Mouse (Mus musculus): ENCODE data around the gene Ercc1. TPM values are rescaled to one million over a fixed set of nuclear protein-coding genes. Genes with fewer than 3 reads are reported as not detected.

Gene Ercc1
- 10 to 100 TPM; 29.1 to 29.3 TPM for total RNA-seq (2023)

DNA sequence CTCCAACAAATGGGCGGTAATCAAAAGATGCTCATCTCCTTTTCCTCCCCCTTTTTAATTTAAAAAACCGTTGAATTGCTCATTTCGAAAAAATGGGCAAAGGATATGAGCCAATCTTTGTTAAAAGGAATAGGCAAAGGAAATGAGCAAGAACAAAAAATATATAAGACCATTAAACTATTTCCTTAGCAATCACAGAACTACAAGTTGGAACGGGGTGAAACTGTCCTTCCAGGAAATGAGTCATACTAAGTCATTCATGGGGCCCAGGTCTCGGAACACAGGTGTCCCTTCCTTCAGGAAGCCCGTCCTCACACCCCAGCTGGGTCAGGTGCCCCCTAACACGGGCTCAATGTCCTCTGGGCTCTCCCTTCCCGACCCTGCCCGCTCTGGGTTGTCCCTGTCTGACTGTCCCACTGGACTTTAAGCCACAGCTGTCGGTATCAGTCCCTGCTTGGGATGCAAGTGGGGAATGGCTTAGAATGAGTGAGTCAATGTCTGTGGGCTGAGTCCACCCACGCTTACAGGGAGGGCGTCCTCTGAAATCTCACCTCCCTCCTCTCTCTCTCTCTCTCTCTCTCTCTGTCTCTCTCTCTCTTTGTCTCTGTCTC is at the start of gene Ercc1:
Gene Ercc1 (plus strand): TSS at position 542 of the 611 bp plus-strand sequence.

DNA sequence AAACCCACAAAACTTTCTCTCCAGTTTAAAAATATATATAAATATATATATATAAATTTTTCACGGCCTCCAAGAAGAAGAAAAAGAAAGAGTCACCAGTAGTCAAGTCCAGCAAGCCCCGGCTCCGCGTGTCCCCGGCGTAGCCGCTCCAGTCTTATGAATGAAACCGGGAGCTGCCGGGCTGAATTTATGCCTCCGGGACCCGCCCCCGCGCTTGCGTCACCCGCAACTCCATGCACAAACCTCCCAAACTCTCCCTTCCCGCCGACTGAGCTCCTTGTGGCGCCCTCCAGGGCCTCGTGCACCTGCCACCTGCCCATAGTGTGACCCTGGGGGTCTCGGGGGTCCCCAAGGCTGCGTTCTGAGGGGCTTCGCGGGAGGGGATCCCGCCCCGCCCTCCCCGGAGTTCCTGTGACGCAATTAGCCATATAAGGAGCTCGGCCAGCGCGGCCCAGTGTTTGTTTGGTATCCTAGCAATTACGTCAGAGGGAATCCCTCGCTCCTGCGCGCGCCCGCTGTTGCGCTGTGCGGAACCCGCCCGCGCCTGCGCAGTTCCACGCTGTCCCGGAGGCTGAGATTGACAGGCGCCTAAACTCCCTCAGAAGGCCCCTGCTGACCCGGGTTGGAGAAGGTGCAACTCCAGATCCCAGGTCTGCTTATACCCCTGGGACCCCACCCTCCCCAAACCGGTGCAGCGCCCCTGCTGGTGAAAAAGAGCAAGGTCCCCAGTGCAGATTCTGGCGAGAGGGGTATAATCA is 34.5 kb upstream of the Ercc1 start, which contains the start of gene Fosb:
Gene Fosb (minus strand): TSS at position 168 of the 758 bp plus-strand sequence.

DNA sequence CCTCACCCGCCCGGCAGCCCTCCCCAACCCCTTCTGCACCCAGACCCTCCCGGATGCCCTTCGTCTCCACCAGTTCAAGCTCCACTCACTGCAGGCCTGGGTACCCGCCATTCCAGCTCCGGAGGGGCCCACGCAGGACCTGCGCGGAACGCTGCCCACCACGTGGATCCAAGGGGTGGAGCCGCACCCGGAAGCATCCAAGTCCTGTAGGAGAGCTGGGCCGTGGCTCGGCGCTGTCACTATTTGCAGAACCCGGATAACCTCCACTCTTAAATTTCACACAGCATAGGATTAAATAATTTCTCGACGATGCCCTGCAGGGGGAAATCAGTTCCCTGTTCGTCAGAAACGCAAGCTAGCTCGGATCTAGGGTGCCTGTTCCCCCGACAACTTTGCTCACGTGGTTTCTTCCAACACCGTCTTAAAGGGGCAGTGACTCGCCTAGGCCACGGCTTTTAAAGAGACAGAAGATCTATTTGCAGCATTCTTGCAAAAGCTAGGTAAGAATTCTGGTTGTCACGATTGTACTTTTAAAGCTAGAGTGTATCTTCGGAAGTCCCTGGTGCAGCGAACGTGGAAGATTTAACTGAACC is 14.8 kb downstream of the Ercc1 start, which contains the start of the genes Cd3eap and Ppp1r13l:
Gene Cd3eap (minus strand): TSS at position 185 of the 593 bp plus-strand sequence.
Gene Ppp1r13l (plus strand): TSS at position 451 of the 593 bp plus-strand sequence.

GRCm38 (mm10) chr7:19381377-19382165 is 37.0 kb downstream of the Ercc1 start, which contains the start of gene Ercc2:
TSS of gene Ercc2 (plus strand) at chr7:19382010.

DNA sequence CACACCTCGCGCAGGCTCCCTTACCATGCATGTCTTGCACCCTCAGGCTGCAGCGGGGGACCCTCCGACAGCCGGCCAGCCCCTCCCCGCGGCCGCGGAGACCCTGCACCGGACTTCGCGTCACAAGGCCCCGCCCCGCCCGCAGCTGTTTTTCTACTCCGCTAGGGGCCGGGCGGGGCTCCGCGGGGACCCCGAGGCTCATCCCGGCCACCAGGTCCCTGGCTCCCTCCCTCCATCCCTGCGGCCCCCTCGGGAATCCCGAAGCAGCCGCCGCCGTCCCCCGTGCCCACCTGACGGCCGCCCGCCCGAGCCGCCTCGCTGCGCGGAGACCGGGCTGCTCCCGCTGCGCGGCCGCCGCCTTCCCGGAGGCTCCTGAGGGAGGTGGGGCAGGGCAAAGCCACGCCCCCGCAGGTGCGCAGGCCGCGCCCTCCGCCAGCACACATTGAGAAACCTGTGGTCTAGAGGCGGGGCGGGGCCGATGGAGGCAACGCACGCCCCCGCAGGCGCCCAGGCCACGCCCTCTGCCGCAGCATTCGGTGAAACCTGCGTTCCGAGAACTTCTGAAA is 59.2 kb downstream of the Ercc1 start, which contains the start of gene Klc3:
Gene Klc3 (minus strand): TSS at position 374 of the 566 bp plus-strand sequence.

GRCm38 (mm10) chr7:19404476-19404875 is 59.9 kb downstream of the Ercc1 start, which contains the start of gene Ckm:
TSS of gene Ckm (plus strand) at chr7:19404776.

Other genes starting within 250 kb of the Ercc1 start
- not detected for gene Gm4969, start 226.4 kb upstream of the Ercc1 start, total RNA-seq (2023)
- 10 to 100 TPM; 15.2 to 15.6 TPM for gene Fbxo46, start 224.9 kb upstream of the Ercc1 start, total RNA-seq (2023)
- 1 to 10 TPM; 9.0 to 9.4 TPM for gene Qpctl, start 195.5 kb upstream of the Ercc1 start, total RNA-seq (2023)
- gene Snrpd2, start 195.1 kb upstream of the Ercc1 start, total RNA-seq (2023) = 10 to 100 TPM; 51.0 to 53.8 TPM
- gene Gipr, start 178.7 kb upstream of the Ercc1 start, total RNA-seq (2023) = not detected
- 10 to 100 TPM; 21.4 to 22.2 TPM for gene Eml2, start 168.4 kb upstream of the Ercc1 start, total RNA-seq (2023)
- not detected for gene Gpr4, start 132.2 kb upstream of the Ercc1 start, total RNA-seq (2023)
- gene Opa3, start 116.4 kb upstream of the Ercc1 start, total RNA-seq (2023) = 10 to 100 TPM; 44.6 to 45.7 TPM
- gene Vasp, start 73.0 kb upstream of the Ercc1 start, total RNA-seq (2023) = 100 to 1,000 TPM; 298 to 304 TPM
- 1 to 10 TPM; 2.5 to 9.1 TPM for gene Ppm1n, start 64.7 kb upstream of the Ercc1 start, total RNA-seq (2023)
- gene Rtn2, start 62.2 kb upstream of the Ercc1 start, total RNA-seq (2023) = 1 to 10 TPM in 1 of 2 experiments, under 1 TPM in 1; 0.88 to 1.1 TPM
- 1,000 to 10,000 TPM; 2,539 to 2,823 TPM for gene Fosb, start 34.7 kb upstream of the Ercc1 start, total RNA-seq (2023)
- gene Cd3eap, start 14.7 kb downstream of the Ercc1 start, total RNA-seq (2023) = 1 to 10 TPM; 7.0 to 8.7 TPM
- 1 to 10 TPM; 1.3 to 4.3 TPM for gene Ppp1r13l, start 15.0 kb downstream of the Ercc1 start, total RNA-seq (2023)
- gene Ercc2, start 37.2 kb downstream of the Ercc1 start, total RNA-seq (2023) = 10 to 100 TPM; 35.0 to 35.5 TPM
- not detected for gene Klc3, start 59.3 kb downstream of the Ercc1 start, total RNA-seq (2023)
- gene Ckm, start 60.0 kb downstream of the Ercc1 start, total RNA-seq (2023) = 1 to 10 TPM; 2.7 to 3.1 TPM
- 10 to 100 TPM; 32.6 to 34.3 TPM for gene Mark4, start 114.0 kb downstream of the Ercc1 start, total RNA-seq (2023)
- gene Exoc3l2, start 118.6 kb downstream of the Ercc1 start, total RNA-seq (2023) = under 1 TPM; 0.89 to 0.94 TPM
- gene Bloc1s3, start 163.6 kb downstream of the Ercc1 start, total RNA-seq (2023) = 10 to 100 TPM in 1 of 2 experiments, 1 to 10 TPM in 1; 8.6 to 11.2 TPM
- gene Trappc6a, start 163.6 kb downstream of the Ercc1 start, total RNA-seq (2023) = 10 to 100 TPM; 34.4 to 45.3 TPM
- under 1 TPM in 1 of 2 experiments, not detected in 1; 0.26 TPM for gene Nkpd1, start 173.1 kb downstream of the Ercc1 start, total RNA-seq (2023)
- 10 to 100 TPM; 45.7 to 48.4 TPM for gene Ppp1r37, start 218.3 kb downstream of the Ercc1 start, total RNA-seq (2023)
- 1 to 10 TPM; 6.2 to 6.8 TPM for gene Zfp296, start 232.5 kb downstream of the Ercc1 start, total RNA-seq (2023)
- 10 to 100 TPM; 76.3 to 80.3 TPM for gene Gemin7, start 232.8 kb downstream of the Ercc1 start, total RNA-seq (2023)

Measured in monocyte, adult 59 days (primary cell).